Mouse (Mus musculus) CH12.LX (cell line): ENCODE results near the gene Dusp2. TPM values are rescaled to one million over a fixed set of nuclear protein-coding genes. Genes with fewer than 3 reads are reported as not detected.

ENCODE experiments used
- DNase-seq: peaks from one replicate; pipeline ENCODE4 v3.0.0-alpha.2; 2013; ENCODE audit errors: extremely low read depth
- H3K27ac ChIP-seq: 2 replicates; pipeline ENCODE4 v1.5.1; 2012; ENCODE audit warnings: low read depth, mild to moderate bottlenecking, control low read depth, moderate library complexity; ENCODE audit not compliant: insufficient read depth
- H3K27me3 ChIP-seq: replicated peaks from 2 replicates; pipeline ENCODE3; 2012; ENCODE audit warnings: inconsistent platforms
- H3K36me3 ChIP-seq, 2 experiments: replicated peaks in 1 of 2; 2 replicates each; pipeline versions ENCODE3 to v1.6.1; 2012; ENCODE audit warnings: inconsistent platforms in 1 of 2, low read length in 1 of 2, mild to moderate bottlenecking in 1 of 2, mixed read lengths in 1 of 2, moderate library complexity in 1 of 2; ENCODE audit not compliant: control insufficient read depth in 1 of 2, insufficient read depth in 1 of 2
- H3K4me1 ChIP-seq, 2 experiments: 2 replicates each; pipeline ENCODE4 v1.6.1; 2012; ENCODE audit warnings: inconsistent platforms in 1 of 2, moderate library complexity in 1 of 2; ENCODE audit not compliant: insufficient read depth in 2 of 2, control insufficient read depth in 1 of 2
- H3K4me2 ChIP-seq: 2 replicates; pipeline ENCODE4 v1.6.1; 2012; ENCODE audit warnings: low read depth, mild to moderate bottlenecking, control low read depth; ENCODE audit not compliant: poor library complexity, insufficient read depth, severe bottlenecking
- H3K4me3 ChIP-seq, 3 experiments: fragments of 150-350 bp in 1 of 3; sonication (generic) in 1 of 3; replicated peaks in 1 of 3; 2 replicates each; pipeline versions ENCODE3 to v1.5.1; 2011 to 2012; ENCODE audit warnings: low read depth in 2 of 3, low read length in 2 of 3, mild to moderate bottlenecking in 2 of 3, moderate library complexity in 2 of 3, control low read depth in 1 of 3, improper control_type of control experiment in 1 of 3, inconsistent platforms in 1 of 3, mixed read lengths in 1 of 3; ENCODE audit not compliant: poor library complexity in 1 of 3
- H3K79me2 ChIP-seq: replicated peaks from 2 replicates; pipeline ENCODE4 v1.6.1; 2012; ENCODE audit warnings: mild to moderate bottlenecking, moderate library complexity; ENCODE audit not compliant: control insufficient read depth, poor library complexity, insufficient read depth, severe bottlenecking; ENCODE audit errors: extremely low read depth
- H3K9ac ChIP-seq: 2 replicates; pipeline ENCODE4 v1.6.1; 2012; ENCODE audit warnings: low read depth, mild to moderate bottlenecking, control low read depth, moderate library complexity; ENCODE audit not compliant: insufficient read depth
- H3K9me3 ChIP-seq: replicated peaks from 2 replicates; pipeline ENCODE3; 2012; ENCODE audit warnings: low read length, inconsistent platforms, mixed read lengths
- BHLHE40 ChIP-seq: IDR thresholded peaks from 2 replicates; pipeline ENCODE4 v1.6.1; 2011; ENCODE audit warnings: mild to moderate bottlenecking, low read depth, low read length, improper control_type of control experiment
- CHD1 ChIP-seq: IDR thresholded peaks from 2 replicates; pipeline ENCODE4 v1.6.1; 2012; ENCODE audit warnings: low read depth, low read length, improper control_type of control experiment, inconsistent platforms
- CHD2 ChIP-seq: IDR thresholded peaks from 2 replicates; pipeline ENCODE4 v1.6.1; 2011; ENCODE audit warnings: low read length, improper control_type of control experiment
- CTCF ChIP-seq, 2 experiments: IDR thresholded peaks in 1 of 2; conservative IDR thresholded peaks in 1 of 2; 2 replicates each; pipeline ENCODE4 v1.5.1; 2011 to 2012; ENCODE audit warnings: low read depth in 2 of 2, low read length in 2 of 2, improper control_type of control experiment in 1 of 2, inconsistent platforms in 1 of 2, mild to moderate bottlenecking in 1 of 2, moderate library complexity in 1 of 2
- EP300 ChIP-seq: IDR thresholded peaks from 2 replicates; pipeline ENCODE4 v1.6.1; 2011; ENCODE audit warnings: low read length, improper control_type of control experiment
- GABPA ChIP-seq: IDR thresholded peaks from 2 replicates; pipeline ENCODE4 v1.6.1; 2012; ENCODE audit warnings: low read depth, low read length, improper control_type of control experiment, inconsistent platforms; ENCODE audit not compliant: insufficient replicate concordance
- IRF4 ChIP-seq: IDR thresholded peaks from 2 replicates; pipeline ENCODE4 v1.6.1; 2014; ENCODE audit warnings: low read depth, mild to moderate bottlenecking, inconsistent platforms, low read length, improper control_type of control experiment
- MAZ ChIP-seq: IDR thresholded peaks from 2 replicates; pipeline ENCODE4 v1.6.1; 2012; ENCODE audit warnings: low read depth, mild to moderate bottlenecking, inconsistent platforms, low read length, improper control_type of control experiment, moderate library complexity
- MEF2A ChIP-seq: IDR thresholded peaks from 2 replicates; pipeline ENCODE4 v1.6.1; 2014; ENCODE audit warnings: low read depth, mild to moderate bottlenecking, inconsistent platforms, low read length, improper control_type of control experiment, borderline replicate concordance
- NELFE ChIP-seq: IDR thresholded peaks from 2 replicates; pipeline ENCODE4 v1.6.1; 2011; ENCODE audit warnings: low read depth, low read length, improper control_type of control experiment
- NRF1 ChIP-seq: IDR thresholded peaks from 2 replicates; pipeline ENCODE4 v1.6.1; 2014; ENCODE audit warnings: low read depth, mild to moderate bottlenecking, inconsistent platforms, low read length, improper control_type of control experiment, moderate library complexity
- PAX5 ChIP-seq: IDR thresholded peaks from 2 replicates; pipeline ENCODE4 v1.6.1; 2012; ENCODE audit warnings: low read length, inconsistent platforms, mixed read lengths
- POLR2A ChIP-seq: IDR thresholded peaks from 2 replicates; pipeline ENCODE4 v1.6.1; 2011; ENCODE audit warnings: low read depth, mild to moderate bottlenecking, improper control_type of control experiment, low read length
- POLR2AphosphoS2 ChIP-seq: IDR thresholded peaks from 2 replicates; pipeline ENCODE4 v1.6.1; 2011; ENCODE audit warnings: low read depth, low read length, improper control_type of control experiment
- RAD21 ChIP-seq: IDR thresholded peaks from 2 replicates; pipeline ENCODE4 v1.6.1; 2011; ENCODE audit warnings: low read depth, mild to moderate bottlenecking, low read length, improper control_type of control experiment, moderate library complexity
- SIN3A ChIP-seq: IDR thresholded peaks from 2 replicates; pipeline ENCODE4 v1.6.1; 2012; ENCODE audit warnings: low read length, improper control_type of control experiment, inconsistent platforms
- SMC3 ChIP-seq: IDR thresholded peaks from 2 replicates; pipeline ENCODE4 v1.6.1; 2011; ENCODE audit warnings: low read depth, low read length, improper control_type of control experiment
- TBP ChIP-seq: conservative IDR thresholded peaks from 2 replicates; pipeline ENCODE4 v1.6.1; 2011; ENCODE audit warnings: low read depth, low read length, improper control_type of control experiment
- UBTF ChIP-seq: IDR thresholded peaks from 2 replicates; pipeline ENCODE4 v1.6.1; 2012; ENCODE audit warnings: low read depth, mild to moderate bottlenecking, inconsistent platforms, low read length, improper control_type of control experiment, moderate library complexity
- USF1 ChIP-seq: IDR thresholded peaks from 2 replicates; pipeline ENCODE4 v1.6.1; 2014; ENCODE audit warnings: low read depth, mild to moderate bottlenecking, inconsistent platforms, low read length, improper control_type of control experiment
- ZC3H11A ChIP-seq: IDR thresholded peaks from 2 replicates; pipeline ENCODE4 v1.6.1; 2012; ENCODE audit warnings: low read depth, mild to moderate bottlenecking, inconsistent platforms, low read length, improper control_type of control experiment
- ZKSCAN1 ChIP-seq: IDR thresholded peaks from 2 replicates; pipeline ENCODE4 v1.6.1; 2012; ENCODE audit warnings: low read depth, inconsistent platforms, low read length, improper control_type of control experiment, borderline replicate concordance
- ZMIZ1 ChIP-seq: IDR thresholded peaks from 2 replicates; pipeline ENCODE4 v1.6.1; 2012; ENCODE audit warnings: low read depth, mild to moderate bottlenecking, inconsistent platforms, low read length, improper control_type of control experiment
- ZNF384 ChIP-seq: IDR thresholded peaks from 2 replicates; pipeline ENCODE4 v1.6.1; 2012; ENCODE audit warnings: low read depth, low read length, improper control_type of control experiment, inconsistent platforms
- dilution Hi-C: fragments of 300-500 bp; cut with MboI; formaldehyde crosslinking; loops from 2 replicates; pipeline ENCODE4 v1.14.3; 2020; ENCODE audit warnings: low sequenced_read_pairs; ENCODE audit not compliant: extremely low pct_unique_long_range_greater_than_20kb, extremely low pct_ligation_motif_present
- in situ Hi-C: fragments of 300-500 bp; cut with MboI; formaldehyde crosslinking; loops from 3 replicates; pipeline ENCODE4 v1.14.3; 2019; ENCODE audit warnings: low sequenced_read_pairs, low pct_ligation_motif_present, low pct_unique_long_range_greater_than_20kb, mixed read lengths
- polyA plus RNA-seq: library from polyadenylated mRNA; unstranded; fragments of >175 nt; gene quantifications from 2 replicates; pipeline ENCODE4 v1.2.1, GENCODE M21; 2012; ENCODE audit warnings: low read depth; ENCODE audit not compliant: insufficient read length
- total RNA-seq, 2 experiments: library from RNA; depleted of rRNA; stranded (reverse); fragments of 300-350 nt in 1 of 2; fragments of >200 nt in 1 of 2; gene quantifications; 2 replicates each; pipeline ENCODE4 v1.2.3; 2012 to 2014

Gene Dusp2
- total and polyA plus RNA-seq, 3 experiments: 57.8 to 107 (median 81.5) TPM

DNA sequence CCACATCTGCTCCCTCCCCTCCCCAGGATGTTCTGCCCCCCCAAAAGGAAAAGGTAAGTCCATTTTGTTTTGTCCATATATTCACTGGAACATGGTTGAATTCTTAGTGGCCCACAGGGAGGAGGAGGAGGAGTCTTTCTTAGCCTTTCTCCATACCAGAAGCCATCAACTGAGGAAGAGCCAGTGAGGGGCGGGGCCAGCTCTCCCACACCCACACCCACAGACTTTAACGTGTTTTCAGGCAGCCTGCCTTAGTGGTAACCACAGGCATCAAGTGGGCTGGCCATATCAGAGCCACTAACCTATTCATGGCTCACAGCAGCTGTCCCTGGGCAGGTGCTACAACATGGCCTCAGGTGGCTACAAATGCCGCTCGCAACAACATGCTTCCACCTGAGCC lies 2.9 kb downstream of the Dusp2 start:
- peak; percentile 64 for DNase-seq
- Histone ChIP-seq H3K4me2 (peak overlapping the region; percentile 25; the same call in 1 of the 2 replicates), H3K79me2 (peaks cover 17% of the 10 kb centered on the region), H3K27me3 (no peaks in the 10 kb centered on the region), H3K9ac (0 out of 2 replicates have a peak overlapping the region, but pooled peaks have one; percentile 88), H3K36me3 (peaks cover 2 to 27% of the 10 kb centered on the region in 2 experiments), H3K4me1 (peaks cover 15 to 39% of the 10 kb centered on the region in 2 experiments), H3K4me3 (no peak overlapping the region), H3K27ac (no peak overlapping the region), H3K9me3 (no peaks in the 10 kb centered on the region)
- in situ Hi-C loops (no loop called here), dilution Hi-C loops (no loop called here)
- TF ChIP-seq RAD21: no peak
- no peak for TF ChIP-seq BHLHE40
- TF ChIP-seq CHD1: no peak
- no peak for TF ChIP-seq CTCF (conservative IDR thresholded peaks at IDR 0.05 in 1 of 2, IDR thresholded peaks at IDR 0.05 in 1 of 2; ENCODE audit: low read depth in 2 of 2, low read length in 2 of 2)
- no peak for TF ChIP-seq NRF1
- no peak for TF ChIP-seq MEF2A
- peak; percentile 6; the same call in 1 of the 2 replicates for TF ChIP-seq SMC3
- peak; percentile 47 for TF ChIP-seq POLR2A
- TF ChIP-seq CHD2: no peak; the same call in 1 of the 2 replicates
- TF ChIP-seq PAX5: no peak
- no peak for TF ChIP-seq UBTF
- 0 out of 2 replicates have a peak, but pooled peaks have one; percentile 6 for TF ChIP-seq SIN3A
- no peak for TF ChIP-seq MAZ
- 0 out of 2 replicates have a peak, but pooled peaks have one; percentile 23 for TF ChIP-seq POLR2AphosphoS2
- 0 out of 2 replicates have a peak, but pooled peaks have one; percentile 17 for TF ChIP-seq ZMIZ1
- TF ChIP-seq NELFE: no peak
- no peak for TF ChIP-seq USF1
- no peak for TF ChIP-seq TBP

DNA sequence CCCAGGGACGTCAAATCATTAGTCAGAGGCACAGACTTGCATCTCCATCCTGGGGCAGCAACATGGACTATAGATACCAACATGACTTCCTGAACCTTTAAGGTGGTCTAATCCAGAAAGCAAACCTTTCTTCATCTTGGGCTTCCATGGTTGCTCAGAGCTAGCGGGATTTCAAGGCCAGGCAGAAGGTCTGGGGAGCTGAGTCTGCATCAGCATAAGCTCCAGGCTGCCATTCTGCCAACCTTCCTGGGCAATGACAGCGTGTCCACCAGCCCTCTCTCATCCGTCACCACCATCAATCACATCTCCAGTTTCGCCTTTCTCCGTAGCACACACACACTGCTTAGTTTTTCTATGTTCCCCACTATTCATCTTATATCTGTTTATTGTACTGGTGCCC lies 3.3 kb downstream of the Dusp2 start:
- peak; percentile 21 for DNase-seq
- in situ Hi-C loops: no loop called here
- H3K36me3 ChIP-seq: peaks cover 2 to 27% of the 10 kb centered on the region in 2 experiments
- H3K4me3 ChIP-seq: no peak overlapping the region
- dilution Hi-C loops: no loop called here
- no peak overlapping the region for H3K9ac ChIP-seq
- H3K4me2 ChIP-seq: no peak overlapping the region
- H3K27ac ChIP-seq: no peak overlapping the region; the same call in 1 of the 2 replicates
- H3K27me3 ChIP-seq: no peaks in the 10 kb centered on the region
- peaks cover 17% of the 10 kb centered on the region for H3K79me2 ChIP-seq
- TF ChIP-seq NRF1 (no peak), POLR2AphosphoS2 (0 out of 2 replicates have a peak, but pooled peaks have one; percentile 62), CHD2 (0 out of 2 replicates have a peak, but pooled peaks have one; percentile 36), POLR2A (peak; percentile 48), USF1 (no peak), EP300 (no peak), GABPA (no peak), ZKSCAN1 (no peak), IRF4 (no peak), MEF2A (no peak), SIN3A (no peak), ZNF384 (no peak), NELFE (no peak), PAX5 (no peak), ZC3H11A (no peak), BHLHE40 (no peak)
- peaks cover 15 to 39% of the 10 kb centered on the region in 2 experiments for H3K4me1 ChIP-seq
- no peaks in the 10 kb centered on the region for H3K9me3 ChIP-seq
